Mouse (Mus musculus): Measurements from ENCODE around the gene Smim27.
"Not testable (repeated sequence)": the region's sequence is repeated elsewhere in the genome, so short reads cannot be mapped to it uniquely, and the experiment has no call there.

Gene Smim27

DNA sequence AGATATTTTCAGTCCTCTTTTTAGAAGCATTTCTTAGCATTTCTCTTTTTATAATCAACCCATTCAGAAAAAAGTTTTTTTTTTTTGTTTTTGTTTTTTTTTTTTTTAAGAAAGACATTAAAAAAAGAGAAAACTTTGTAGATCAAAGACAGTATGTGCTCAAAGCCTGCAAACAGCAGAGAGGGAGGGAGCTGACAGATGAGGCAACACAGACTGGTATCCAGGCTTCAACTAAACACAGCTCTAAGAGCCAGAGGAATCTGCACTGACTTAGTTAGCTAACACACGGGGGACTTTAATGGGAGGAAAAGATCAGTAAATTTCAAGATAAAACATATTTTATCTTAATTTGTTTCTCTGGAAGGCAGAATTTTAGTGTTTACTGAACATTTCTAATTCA is 5.1 kb upstream of the Smim27 start:
- peak; percentile 50 for DNase-seq

DNA sequence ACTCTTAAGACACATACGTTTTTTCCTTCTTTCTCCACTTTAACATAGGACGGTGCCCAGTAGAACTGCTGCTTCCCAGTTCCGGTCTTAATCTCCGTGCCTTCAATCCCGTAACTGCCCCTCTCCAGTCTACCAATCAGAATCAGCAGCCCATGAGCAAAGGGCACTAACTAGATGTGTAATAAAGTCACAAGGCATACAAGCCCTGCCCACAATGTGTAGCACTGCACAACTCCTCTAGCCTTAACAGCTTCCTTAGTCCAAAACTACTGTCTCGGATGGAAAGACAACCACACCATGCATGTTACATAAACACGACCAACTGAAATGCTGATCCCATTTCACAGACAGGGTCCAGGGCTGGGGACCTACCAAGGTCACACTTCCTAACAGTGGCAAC is 1.7 kb upstream of the Smim27 start:
- peak; percentile 49 for DNase-seq

DNA sequence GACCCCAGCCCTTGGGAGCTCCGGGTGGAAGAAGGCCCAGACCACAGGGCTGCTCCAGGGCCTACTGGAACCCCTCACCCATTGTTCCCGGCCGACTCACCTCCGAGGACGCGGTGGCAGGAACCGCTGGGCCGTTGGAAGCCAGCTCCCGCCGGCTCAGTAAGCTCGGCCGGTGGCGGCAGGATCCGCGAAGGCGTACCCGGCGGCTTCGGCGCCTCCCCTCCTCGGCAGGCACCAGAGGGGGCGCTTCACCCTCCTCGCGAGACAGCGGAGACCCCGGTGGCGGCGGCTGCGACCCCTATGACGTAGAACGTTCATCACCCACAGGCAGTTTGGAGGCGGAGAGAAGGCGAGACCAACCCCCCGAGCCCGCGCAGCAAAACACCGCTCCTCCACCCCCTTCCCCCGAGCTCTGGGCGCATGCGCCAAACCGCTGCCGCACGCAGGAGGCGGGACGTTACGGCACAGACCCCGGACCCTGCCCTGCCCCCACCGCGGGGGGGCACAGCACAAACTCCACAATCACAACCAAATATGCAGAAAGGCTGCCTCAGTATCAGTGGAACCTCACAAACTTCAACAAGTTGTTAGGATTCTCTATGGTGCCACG is 1.1 kb upstream of the Smim27 start:
- peak; percentile 92 for DNase-seq

DNA sequence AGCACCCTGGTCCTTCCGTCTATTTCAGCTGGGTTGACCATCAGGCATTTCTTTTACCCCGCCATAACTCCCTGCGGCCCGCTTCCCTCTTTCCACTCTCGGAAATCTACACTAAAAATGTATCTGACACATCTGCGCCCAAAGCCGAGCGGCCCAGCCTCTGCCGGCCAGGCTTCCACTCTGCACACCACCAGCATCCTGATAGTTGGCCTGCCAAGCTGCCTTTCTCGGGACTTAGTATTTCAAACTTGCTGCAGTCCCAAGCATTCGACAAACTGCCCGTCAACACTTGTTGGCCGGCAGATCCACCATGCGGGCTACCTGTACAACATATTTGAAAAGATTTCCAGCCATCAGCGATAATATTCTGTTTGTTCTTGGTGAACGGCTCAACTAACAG is 544 bp upstream of the Smim27 start:
- DNase-seq, result no peak

DNA sequence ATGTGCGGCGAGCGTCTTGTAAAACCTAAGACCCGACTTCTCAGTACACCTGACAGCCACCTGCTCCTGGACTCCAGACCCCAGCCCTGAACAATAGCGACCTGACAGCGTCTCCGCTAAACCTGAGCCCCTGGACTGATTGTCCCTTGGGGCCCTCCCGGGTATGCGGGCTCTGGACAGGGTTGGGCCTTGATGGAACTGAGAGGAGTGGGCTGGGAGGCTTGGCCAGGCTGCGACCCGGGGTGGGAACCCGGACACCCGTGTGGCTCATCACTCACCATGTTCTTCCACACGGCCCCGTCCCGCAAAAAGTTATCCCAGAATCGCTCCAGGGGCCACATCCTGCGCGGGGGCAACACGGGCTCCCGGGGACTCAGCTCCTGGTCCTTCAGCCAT is 9.5 kb downstream of the Smim27 start:
- DNase-seq, result no peak

DNA sequence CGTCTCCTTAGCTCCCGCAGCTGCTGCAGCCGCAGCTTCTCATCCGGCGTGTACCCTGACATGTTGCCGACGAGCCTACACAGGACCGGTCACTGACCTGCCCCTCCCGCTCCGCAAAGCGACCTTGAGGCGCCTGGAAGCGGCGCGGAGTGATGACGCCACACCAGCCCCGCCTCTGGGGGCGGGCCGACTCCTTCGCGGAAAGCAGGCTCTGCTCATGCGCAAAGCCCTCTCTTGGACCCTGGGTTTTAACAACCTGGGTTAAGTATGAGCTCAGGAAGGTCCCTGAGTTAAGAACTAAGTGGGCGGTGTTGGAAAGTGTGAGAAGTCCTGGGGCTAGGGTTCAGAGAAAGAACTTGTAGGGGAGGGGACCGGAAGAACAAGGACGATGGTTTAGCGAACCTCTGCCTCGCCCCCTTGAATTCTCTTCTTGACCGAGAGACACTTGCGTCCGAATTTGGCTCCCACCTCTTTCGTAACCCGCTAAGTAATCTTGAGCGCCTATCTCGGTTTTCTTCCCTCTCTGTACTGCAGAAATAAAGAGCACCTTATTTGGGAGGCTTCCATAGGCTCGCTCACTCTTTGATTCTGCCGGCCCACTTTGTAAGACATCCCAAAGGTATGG is 10.0 kb downstream of the Smim27 start, which contains the start of gene Ndufb6:
Gene Ndufb6 (minus strand): TSS at position 146 of the 625 bp plus-strand sequence.
- peak; percentile 95 for DNase-seq

DNA sequence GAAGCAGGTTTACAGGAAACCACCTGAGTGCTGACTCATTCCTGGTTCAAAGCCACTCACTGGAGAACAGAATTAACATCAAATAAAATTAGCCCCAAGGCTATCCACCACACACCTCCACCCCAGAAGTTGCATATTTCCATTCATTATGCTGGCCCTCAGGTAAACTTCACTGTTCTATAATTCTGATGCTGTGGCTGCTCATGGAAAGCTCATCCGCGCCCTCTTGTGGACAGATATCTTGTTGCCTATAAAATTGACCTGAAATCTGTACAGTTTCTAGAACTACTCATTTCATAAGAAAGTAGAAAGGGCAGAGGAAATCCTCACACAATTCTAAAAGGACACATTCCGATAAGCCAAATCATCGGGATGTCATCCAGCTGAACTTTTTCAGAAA is 16.2 kb downstream of the Smim27 start:
- DNase-seq, result peak; percentile 93

DNA sequence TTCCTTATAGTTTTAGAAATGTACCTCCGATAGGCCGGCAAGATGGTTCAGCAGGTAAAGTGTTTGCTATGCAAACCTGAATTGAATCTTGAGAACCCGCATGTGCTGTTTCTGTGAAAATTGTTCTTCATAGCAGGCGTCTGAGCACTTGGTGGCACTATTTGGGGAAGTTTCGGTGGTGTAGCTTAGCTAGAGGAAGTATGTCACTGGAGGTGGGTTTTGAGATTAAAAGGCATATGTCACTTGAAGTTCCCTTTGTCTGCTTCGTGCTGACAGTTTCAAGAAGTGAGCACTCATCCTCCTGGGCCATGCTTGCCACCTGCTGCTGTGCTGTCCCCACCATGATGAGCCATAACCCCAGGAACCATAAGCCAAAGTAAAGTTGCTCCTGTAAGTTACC is 18.0 kb downstream of the Smim27 start:
- peak; percentile 6 for DNase-seq

DNA sequence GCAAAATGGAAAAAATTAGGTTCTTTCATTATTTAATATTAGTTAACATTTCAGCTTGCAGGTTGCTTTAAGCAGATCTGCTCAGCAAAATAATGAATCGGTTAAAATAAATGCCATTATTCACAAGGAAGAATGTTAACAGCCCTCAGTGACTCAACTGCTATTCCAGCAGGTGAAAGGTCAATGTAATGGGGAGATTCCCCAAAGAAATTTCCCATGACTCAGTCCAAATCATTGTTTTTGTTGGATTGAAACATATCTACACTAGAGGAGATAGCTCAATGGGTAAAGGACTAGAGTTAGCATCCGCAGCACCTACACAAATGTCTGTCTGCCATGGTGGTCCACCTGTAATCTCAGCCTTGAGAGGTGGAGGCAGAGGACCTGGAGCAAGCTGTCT is 19.7 kb downstream of the Smim27 start:
- DNase-seq, result no peak

DNA sequence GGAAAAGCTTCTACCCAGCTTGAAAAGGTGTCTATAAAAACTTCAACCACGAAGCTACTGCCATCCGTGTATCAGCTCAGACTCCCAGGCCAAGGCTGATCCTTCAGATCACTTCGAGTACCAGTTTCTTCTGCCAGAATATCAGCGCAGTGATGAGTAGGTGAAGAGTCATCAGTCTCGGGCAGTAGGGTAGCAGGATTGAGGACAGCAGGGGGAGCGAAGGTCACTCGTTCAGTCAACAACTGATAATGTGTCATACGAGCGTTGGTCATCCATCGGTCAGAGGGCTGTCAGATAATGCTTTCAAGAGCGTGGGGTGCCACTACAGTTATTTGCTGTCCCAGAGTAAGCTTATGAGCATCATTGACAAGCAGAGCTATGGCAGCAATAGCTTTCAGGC is 22.1 kb downstream of the Smim27 start:
- DNase-seq, result not testable (repeated sequence)

DNA sequence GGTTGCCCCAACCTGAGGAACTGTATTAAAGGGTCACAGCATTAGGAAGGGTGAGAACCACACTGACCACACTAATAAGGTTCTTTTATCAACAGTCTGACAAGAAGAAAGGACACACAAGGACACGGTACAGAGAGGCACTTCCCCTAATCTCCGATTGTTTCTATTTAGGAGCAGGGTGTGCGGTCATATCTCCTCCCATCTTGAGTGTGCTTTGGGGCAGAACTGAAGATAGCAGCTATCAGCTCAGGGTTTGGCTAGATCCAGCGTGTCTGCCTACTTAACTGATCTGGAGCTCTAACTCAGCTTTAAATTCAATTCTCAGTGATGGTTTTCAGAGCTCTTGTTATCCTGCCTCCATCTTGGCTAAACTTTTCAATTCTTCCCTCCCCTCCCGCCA is 29.8 kb downstream of the Smim27 start:
- no peak for DNase-seq

DNA sequence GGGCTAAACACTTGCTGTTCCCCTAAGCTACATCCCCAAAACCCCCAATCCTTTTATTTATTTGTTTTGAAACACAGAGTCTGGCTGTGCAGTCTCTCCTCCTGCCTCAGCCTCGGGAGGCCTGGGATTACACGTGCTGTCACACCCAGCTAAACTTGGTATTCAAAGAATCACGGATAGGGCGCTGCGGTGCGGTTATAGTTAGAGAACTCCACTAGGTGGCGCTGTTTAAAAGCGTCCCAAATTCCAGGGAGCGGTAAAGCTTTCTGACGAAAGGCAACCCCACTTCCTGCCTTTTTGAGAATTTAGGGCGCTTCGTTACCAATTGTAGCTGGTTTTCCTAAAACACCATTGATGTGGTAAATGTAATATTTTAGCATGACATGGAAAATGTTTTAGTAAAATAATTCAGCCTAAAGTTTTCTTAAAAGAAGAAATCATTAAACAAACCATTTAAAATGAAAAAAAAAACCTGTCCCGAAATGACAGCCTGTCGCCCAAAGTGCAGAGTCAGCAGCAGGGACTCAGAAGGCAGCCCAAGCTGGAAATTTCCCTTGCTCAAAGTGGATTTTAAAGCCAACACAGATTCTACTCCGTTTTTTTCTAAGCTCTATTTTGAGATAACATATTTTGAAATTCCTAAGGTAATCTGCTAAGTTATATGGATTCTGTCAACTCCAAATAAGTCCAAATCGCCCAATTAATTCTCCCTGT is 31.9 kb downstream of the Smim27 start:
- DNase-seq, result peak; percentile 73

DNA sequence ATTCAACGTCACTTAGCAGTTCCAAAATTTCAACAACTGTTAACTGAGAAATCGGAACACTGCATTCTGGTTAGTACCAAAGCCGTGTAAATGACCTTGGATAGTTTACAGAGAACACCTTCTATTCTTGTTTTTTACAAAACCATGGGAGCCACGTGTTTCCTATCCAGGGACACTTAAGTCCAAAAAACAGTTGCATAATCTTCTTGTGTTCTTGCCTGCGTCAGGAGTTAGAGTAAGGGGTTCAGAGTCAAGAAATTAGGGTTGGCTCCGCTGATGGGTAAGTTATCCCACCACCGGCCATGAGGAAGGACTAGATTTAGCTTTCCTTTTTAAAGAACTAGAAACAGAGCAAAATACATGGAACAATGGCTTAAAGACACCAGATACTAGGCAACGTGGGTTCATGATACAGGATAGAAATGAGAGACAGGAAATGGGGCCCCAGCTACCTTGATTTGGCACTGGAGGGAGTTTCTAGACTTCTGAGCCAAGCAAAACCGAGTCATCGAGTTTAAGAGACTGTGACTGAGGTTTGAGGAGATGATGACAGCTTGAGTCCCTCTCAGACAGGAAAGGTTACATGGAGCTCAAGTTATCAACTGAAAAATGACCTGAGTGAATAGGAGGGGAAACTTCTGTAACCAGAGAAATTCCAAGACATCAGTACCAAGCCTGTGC is 33.2 kb downstream of the Smim27 start:
- DNase-seq, result no peak

DNA sequence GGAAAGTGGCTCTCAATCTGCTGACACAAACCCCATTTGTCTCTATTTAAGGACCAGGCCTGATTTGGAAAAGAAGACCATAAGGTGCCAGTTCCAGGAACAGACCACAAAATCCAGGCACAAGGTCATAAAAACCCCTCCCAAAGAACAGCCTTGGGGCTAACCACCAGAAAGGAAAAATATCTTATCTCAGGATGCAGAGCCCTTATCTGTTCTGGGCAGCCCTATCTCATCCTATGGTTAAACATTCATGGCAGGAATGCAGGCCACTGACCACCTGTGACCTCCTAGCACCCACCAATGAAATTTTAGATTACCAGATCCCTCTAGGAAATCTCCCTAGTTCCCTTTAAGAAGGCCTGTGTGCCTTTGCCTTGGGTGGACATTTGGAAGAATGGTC is 40.3 kb downstream of the Smim27 start:
- no peak for DNase-seq

DNA sequence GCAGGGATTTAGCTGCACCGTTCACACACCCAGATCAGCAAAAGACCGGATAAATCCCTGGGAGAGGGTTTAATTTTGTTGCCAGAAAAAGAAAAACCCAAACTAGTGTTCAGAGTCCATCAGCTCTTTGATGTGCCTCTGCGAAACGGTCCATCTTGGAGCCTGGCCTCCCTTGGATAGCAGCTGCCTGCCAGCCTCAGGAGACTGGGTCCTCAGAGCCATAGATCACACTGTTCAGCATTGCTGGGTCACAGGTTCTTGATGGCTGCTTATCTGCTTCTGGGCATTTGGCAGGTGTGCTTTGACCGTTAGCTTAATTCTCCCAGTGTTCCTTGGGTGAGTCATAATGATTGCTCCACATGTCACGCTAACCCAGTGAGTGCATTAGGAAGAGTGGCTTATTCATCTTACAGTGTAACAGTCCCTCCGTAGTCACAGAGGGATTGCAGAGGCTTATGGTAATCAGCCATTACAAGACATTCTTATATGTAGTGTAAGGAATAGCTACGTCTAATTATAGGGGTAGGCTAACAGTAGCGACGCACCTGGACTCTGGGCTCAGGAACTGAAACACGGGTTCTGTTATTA is 41.5 kb downstream of the Smim27 start:
- no peak for DNase-seq

DNA sequence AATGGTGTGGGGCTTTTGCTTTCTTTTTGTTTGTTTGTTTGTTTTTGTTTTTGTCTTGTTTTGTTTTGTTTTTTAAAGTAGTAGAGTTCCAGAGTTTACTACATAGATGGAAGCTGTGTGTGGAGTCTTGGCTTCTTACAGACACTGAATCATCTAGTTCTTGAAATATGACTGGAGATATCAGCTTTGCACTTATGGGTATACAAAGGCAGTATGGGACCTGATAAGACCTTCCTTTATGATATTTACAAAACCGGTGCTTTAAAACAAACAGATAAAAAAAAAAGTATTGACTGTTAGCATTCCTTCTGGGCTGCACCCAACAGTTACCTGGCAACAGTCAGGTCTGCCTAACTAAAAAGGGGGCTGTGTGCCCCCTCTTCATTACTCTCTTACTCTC is 42.8 kb downstream of the Smim27 start:
- DNase-seq, result no peak

DNA sequence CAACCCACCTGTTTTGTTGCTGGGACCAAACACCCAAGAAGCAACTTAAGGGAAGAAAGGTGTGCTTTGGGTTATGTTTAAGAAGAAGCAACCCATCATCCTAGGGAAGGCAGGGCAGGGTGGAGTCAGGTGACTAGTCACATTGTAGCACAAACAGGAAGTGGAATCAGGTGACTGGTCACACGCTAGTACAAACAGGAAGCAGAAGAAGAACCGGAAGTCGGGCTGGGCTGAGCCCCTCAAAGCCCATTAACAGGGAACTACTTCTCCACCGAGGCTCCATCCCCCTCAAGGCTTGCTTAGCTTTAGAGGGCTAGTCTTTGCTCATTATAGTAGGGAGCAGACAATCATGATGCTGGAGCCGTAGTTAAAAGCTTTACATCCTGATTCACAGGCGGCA is 43.6 kb downstream of the Smim27 start:
- peak; percentile 10 for DNase-seq

DNA sequence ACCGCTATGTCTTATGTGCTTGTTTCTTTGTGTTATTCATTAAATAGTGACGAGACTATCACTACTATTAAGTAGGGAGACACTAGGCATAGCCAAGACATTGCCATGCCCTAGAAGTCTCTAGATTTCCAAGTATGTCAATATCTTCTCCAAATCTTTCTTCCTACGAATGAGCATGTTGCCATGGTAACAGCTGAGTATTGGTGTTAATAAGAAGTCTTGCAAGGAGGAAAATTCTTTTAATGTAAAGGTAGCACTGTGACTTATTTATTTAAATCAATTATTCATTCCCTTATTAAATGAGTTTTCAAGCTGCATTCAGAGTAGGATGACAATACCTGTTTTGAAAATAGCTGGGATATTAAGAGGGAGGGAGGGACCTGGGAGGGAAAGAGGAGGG is 48.0 kb downstream of the Smim27 start:
- no peak for DNase-seq
